Mouse (Mus musculus) kidney, postnatal 25 days (tissue): Measurements from ENCODE around the gene Hoxa7.

ENCODE experiments used
- DNase-seq, 2 experiments: peaks; one replicate each; pipeline ENCODE4 v3.0.0; 2021; ENCODE audit warnings: mixed read lengths in 2 of 2

Hoxa7 gene

DNA sequence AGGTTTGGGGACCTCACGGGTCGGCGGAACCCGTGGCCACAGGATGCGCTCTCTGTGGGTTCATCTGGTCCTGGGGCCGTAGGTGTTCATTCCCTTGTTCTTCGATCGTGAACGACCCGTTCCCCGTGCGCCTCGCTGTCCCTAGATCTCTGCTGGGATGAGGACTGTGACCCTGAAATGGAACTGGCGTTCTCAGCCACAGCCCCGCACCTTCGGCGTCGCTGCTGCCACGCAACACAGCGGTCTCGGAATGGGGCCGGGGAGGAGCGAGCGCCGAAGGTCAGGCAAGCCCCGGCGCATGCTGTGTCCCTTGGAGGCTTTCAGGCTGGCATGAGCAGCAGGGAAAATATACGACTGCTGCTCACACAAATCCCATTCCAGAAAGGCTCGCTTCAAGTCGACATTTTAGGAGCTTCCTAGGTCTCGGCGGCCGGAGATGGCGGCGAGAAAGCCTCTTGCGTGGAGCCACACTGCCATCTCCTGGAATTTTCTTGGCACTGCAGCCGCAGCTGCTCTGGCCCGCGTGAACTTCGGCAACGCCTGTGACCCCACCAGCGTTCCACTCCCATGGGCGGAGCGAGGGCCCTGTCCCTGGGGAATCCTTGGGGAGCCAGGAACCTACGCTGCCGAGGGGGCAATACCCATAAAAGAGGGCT lies at the start of gene Hoxa7:
Gene Hoxa7, minus strand, starts transcription at position 518 of the 656 bp plus-strand sequence.
- peak; percentile 96 to 97 for DNase-seq

DNA sequence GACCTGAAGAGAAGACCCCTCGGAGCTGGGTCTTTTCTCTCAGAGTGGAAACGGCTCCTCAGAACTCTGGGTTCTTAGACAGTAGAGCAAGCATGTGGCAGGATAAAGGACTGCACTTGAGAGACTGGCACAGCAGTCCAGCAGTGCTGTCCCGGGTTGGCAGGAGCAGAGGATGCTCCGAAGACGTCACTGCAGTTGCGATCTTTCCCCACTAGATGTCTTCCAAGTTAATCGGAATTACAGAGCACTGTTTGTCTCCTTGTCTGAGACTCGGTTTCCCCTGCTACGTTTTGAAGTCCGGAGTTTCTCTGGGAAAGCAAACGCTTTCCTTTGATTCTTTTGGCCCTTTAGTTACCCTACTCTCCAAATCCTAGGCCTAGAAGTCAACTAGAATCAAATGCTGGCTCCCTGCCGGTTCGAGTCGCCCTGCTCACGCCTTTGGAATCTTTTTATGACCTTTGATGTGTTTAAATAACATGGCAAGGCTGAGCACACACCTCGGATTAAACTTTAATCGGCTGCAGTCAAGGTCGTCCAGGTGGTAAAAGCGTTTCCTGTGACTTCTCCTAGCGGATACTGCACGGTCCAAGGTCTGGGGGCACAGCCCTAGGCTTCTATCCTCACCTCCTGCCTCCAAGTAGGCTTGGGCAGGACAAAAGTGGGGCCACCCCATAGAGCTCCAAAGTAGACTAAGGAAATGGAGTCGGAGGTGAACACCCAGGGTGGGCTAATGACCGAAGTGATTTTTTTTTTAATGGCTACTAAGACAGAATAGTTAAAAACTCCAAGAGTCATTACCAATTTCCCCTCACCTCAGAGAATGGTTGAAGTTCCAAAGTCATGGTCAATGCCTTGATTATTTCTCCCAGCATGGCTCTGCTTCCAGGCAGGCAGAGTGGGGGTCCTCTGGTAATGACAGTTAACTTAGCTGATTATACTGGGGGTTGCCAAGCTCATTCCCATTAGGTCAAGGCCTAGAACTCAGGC lies 49.1 kb upstream of the Hoxa7 start:
- DNase-seq = peak; percentile 68 to 83

DNA sequence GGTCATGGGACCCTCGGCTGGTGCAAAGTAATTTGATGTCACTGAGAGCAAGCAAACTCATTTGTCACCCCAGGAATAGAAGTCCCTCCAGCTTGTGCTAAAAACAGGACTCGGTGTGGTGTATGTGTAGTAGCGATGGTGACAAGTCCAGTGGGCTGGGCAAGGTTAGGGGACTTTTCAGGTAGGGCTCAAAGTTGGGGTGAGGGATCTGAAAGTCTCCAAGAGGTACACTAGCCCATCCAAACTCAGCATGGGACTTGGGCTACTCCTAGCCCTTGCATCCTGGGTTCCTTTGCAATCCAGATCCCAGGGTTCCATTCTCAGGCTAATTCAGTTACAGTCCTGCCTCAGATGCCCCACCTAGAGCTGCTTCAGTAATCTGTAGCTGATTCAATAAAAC lies 47.1 kb upstream of the Hoxa7 start:
- no peak for DNase-seq

DNA sequence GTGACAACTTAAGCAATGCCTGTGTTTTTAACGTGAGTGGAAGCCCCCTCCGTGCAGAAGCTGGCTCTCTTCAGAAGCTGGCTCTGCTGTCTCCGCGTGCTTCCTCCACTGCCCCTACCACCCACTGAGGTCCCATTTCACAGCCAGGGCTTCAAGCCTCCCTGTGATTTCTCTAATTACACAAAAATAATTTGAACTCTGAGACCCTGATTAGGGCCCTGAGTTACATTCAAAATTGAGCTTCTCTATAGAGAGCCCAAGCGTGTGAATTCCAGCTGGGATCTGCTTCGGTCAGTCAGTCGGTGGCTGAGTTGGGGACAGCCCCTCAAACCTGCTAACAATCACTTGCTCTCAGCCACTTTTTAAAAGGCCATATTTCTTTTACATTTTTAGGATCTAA lies 46.7 kb upstream of the Hoxa7 start:
- DNase-seq = no peak

DNA sequence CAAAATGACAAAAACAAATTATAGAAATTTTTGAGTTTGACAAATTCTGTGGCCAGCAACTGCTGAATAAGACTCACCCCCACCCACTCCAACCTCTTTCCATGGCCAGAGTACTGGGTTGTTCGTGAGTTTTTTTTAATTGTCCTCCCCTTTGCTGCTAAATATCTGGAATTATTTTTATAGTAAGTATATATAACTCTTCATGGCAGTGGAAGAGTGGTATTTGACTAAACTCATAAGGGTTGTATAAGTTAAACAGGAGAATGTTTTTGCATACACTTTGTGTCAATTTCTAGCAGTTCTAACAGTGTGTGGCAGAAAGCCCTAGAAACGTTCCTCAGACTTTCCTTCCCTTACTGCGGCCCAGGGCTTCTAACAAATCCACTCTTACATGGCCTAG lies 46.0 kb upstream of the Hoxa7 start:
- DNase-seq = no peak

DNA sequence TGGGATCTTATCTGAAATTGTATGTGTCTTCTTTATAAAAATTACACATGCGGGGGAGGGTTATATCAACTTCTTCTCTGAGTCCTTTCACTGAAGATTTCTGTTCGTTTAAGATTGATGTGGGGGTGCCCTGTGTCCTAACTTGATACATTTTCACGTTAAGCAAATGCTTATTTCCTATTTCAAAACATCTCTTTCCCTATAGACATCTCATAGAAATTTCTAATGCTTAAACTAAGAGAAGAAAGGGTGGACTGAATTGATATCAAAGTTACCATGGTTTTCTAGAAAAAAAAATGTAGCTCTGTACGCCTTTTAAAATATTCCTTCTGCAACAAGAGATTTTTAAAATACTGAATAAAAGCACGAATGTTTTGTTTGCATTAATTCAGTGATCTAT lies 45.6 kb upstream of the Hoxa7 start:
- no peak for DNase-seq

DNA sequence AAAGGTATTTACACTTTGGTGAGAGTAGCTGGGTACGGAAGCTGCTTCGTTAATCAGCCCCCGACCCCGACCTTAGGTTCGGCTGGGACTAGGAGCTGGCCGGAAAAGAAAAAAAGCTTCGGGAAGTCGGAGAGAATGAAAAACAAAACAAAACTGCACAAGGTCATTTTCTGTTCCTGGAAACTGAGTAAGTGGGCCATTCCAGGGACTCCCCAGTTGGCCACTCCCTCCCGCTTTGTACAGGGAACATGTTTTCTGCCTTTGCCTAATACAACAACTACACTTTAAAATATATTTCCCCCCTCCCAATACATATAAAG lies 45.0 kb upstream of the Hoxa7 start:
- DNase-seq = no peak

DNA sequence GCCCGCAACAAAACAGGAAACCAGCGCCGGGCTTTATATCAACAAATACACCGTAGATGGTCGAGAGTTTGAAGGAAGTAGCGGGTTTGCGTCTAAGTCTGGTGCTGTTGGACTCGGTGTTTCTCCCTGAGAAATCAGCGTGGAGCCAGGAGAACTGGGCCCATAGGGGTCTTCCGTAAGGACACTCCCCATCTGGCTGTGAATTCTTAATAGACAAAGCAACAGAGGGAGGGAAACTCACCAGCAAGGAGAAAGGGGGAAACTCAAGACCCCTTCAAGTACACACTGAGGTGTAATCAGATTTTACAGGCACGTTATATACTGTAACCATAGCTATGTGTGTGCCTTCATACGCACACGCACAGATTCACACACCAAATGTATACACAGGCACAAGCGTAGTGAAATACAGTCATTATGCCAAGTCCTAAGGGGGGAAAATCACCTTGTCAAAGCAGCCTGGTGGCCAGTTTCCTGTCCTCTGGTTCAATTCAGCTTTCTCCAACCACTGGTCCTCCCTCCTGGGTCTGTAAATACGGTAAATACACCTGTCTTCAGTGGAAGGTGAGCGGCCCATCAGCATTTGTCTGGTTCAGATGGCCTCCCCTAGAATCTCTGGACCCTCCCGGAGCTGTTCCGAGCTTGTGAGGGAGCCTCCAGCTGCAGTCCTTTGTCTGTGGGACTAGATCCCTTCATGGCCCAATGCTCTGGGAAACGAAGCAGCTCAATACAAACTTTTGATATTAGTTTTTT lies 44.4 kb upstream of the Hoxa7 start:
- DNase-seq = no peak

DNA sequence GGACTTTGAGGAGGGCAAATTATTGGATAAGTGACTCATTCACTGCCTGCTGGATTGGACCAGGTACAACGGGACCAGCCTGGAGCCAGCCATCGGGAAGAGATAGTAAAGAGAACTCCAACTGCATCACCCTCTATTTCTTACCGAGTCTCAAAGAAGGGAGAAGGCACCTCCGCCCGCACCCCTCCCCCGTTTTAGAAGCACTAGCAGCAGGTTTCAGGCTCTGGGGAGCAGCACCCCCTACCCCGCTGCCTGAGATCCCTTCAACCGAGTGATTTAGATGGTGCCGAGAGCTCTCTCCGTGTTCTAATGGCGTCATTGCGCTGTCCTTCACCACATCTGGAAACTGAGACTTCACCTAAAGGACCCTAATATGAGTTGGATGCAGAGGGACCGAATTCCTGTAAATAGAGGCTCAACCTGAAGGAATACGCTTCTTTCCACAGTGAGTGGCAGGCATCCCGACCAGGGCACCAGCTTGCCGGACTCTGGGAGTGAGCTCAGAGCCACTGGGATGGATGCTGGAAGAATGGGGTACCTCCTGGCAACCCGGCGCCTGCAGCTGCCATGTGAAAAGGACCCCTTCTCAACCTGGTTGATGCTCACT lies 43.8 kb upstream of the Hoxa7 start:
- no peak for DNase-seq

DNA sequence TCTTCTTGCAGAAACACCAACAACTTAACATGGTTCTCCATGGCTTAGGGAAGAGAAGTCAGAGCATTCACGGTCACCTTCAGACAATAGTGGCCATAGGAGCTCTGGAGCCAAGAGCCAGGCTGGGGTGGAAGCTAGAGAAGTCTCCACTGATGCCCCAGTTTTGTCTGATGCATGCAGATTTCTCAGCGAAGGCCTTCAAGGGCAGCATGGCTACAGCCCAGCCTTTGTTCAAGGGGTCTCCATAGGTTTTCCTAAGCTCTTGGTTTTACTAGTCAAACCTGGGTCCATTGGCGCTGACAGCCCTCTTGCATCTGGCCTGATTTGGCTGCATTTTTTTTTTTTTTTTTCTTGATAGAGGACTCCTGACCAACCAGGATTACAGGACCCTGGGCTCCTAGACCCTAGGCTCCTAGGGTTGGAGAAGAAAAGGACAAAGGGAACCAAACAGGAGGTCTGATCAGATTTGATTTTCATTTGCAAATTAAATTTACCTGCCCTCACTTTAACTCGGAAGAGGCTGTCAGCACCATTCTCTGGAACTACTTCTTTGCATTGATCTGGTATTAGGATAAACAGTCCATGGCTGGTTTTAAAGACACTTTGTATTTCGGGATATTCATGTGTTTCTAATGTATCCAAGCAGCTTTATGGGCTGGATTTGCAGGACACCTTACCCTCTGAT lies 42.6 kb upstream of the Hoxa7 start:
- no peak for DNase-seq

DNA sequence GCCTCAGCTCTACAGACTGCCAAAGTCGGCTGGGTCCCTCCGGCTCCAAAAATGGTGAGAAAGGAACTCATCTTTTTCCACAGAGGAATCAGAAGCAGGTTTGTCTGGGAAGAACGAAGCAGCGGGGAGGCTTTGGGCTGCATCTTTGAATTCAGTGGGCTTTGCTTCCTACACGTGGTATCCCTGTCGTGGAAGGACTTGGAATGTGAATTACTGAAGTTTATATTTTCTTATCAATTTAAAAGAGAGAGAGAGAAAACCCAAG lies 41.6 kb upstream of the Hoxa7 start:
- no peak for DNase-seq

DNA sequence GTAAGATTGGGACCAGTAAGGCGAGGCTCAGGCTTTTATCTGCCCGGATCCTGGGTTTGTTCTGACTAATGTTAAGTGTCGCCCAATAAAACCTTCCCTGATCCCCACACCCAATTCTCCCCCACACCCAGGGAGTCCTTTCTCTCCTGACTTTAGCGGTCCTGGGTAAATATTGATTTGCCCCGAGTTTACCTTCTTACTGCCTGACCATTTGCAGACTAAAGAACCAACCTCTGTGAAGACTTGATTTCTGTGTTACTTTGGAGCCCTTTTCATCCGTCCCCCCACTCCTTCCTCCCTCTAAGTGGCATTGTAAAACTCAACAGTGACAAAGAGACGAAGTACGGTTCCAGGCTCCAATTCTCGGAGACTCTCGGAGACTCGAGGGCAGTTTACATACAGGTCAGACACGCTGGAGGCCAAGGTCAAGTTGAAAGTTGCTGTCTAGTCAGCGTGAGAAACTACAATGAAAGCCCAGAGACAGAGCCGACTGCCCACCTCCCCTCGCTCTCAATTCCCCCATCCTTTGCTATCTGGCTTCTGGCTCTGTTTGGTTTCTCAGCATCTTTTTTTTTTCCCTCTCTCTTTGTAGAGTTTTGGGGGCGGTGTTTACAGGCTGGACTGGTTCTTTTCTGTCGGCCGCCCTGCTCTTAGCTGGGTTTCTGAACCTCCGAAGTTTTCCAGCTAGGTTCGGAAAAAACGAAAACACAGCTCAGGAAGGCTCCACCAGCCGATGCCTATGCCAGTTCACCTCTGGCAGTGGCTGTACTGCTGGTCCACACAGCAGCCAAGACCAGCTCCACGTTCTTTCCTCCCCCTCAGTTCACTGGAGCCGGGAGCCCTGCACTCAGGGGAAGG lies 41.0 kb upstream of the Hoxa7 start:
- DNase-seq = no peak

DNA sequence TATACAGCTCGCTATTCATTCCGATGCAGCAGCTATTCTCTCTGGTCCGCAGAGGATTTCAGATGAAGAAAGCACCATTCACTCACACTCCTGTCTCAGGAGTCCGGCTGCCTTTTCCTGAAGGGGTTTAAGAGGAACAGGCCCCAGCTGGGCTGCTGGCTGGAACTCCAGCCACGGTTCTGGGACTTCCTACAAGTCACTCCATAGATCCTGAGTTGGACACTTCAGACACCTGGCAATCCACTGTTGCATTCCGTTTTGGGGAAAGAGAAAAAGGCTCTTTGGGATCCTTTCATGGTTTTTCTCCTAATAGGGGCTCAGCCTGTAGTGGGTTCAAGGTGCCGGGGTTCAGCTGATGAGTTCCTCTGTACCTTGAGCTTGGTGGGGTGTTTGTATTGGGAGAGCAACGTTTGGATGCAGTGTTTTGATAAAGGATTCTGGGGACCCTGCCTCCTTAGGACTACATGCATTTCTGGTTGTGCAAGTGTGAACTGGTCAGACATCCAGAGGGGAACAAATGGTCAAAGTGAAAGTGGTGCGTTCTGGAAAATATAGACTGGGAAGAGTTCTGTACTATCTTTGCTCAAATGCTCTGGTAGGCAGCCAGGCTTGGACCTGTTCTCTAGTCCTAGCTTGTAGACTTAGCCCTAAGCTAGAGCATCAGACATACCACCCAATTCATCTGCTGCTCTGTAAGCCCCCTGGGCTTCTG lies 40.3 kb upstream of the Hoxa7 start:
- DNase-seq = no peak

DNA sequence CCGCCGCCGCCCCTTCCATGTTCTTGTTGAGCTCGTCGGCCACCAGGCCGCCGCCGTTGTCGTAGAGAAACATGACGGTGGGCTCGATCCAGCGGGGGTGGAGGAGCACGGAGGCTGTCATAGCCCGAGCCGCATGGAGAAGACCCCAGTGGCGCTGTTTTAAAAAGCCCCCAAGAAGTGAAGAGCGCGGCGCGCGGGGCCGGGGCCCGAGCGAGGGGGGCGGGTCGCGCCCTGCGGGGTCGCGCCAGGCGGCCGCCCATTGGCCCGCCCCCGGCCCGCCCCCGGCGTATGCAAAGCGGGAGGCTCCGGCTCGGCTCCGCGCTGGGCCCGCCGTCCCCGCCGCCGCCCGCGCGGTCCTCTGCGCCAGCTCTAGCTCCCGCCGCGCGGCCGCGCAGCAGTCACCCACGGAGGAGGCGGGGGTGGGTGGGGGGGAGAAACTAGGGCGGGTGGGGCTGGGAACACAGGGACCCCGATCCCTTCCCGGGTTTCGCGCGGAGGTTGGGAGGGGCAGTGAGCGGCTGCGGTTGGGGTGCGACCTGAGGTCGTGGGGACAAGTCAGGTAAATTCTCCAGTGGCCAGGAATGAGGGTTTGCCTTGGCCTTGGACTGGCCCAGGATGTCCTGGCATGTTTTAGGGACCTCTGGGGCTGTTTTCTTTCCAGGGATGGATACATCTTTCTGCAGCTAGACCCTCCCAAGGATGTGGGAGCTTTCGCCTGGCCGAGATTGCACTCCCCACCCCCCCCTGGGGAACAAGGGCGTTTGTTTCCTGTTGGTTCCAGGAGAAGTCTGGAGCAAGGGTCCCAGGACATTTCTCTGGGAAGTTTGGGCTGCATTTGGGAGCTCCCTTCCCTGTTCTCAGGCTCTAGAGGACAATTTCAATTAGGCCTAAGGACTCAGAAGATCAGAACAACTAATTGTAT lies 39.3 kb upstream of the Hoxa7 start, which contains the start of gene Hoxa13:
Gene Hoxa13, minus strand, starts transcription at position 227 of the 922 bp plus-strand sequence.
- DNase-seq = no peak

DNA sequence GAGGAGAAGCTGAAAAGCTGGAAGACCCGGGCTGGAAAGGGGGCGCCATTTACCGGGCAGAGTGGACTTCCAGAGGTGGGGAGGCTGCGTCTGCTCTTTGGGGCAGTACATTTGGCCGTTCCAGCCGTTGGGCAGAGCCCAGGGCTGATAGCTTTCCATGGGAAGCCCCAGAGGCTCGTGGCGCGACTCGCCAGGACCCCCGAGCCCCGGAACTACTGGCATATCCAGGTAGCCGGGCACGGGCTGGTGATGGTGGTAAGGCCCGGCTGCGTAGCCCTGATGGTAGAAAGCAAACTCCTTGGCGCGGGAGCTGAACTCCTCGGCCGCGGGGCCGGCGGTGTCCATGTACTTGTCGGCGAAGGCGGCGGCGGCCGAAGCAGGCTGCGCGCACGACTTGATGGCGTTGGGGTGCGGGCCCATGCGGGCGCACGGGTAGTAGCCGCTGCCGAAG lies 38.2 kb upstream of the Hoxa7 start:
- DNase-seq = no peak

DNA sequence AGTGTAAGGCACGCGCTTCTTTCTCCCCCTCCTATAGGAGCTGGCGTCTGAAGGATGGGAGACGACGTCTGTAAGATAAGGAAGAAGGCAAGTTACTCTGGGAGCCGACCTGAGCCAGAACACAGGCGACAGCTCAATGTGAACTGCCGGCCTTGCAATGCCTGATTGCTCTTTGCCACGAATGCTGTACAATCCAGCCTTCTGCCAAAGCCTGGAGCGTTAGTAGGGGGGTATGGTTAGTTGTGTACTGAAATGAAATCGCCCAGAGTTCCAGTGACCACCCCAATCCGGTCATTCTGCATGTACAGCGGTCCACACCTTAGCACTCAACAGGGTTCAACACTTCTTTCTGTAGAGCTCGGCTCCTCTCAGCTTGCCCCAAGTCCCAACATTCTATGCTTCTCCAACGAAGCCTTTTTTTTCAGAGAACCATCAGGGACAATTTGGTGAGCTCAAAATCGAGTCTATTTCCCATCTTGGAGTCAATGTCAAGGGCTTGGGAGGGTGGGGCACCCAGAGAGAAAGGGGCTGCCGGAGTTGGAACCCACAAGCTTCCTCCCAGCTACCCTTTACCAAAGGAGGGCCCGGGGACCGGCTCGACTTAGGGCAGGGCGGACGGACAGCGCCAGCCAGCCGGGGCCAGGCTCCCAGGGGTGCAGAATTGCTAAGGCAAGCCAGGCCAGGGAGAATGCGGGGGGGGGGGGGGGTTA lies 37.6 kb upstream of the Hoxa7 start:
- DNase-seq = no peak

DNA sequence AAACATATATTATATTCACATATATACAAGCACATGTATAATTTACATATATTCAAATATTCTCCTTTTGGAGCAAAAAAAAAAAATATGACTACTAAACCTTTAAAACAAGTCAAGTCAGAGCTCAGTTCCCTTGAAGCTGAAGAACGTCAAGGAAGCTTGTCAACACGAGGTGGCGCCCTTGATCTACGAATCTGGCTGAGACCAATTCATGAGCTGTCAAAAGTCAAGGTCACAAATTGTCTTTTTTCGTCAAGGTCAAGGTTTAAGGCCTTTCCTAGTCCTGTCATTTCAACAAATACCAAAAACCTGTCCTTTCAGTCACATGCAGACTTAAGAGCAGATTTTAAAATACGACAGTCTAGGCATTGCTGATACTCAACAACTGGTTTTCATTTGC lies 35.3 kb upstream of the Hoxa7 start:
- peak; percentile 85 to 95 for DNase-seq

DNA sequence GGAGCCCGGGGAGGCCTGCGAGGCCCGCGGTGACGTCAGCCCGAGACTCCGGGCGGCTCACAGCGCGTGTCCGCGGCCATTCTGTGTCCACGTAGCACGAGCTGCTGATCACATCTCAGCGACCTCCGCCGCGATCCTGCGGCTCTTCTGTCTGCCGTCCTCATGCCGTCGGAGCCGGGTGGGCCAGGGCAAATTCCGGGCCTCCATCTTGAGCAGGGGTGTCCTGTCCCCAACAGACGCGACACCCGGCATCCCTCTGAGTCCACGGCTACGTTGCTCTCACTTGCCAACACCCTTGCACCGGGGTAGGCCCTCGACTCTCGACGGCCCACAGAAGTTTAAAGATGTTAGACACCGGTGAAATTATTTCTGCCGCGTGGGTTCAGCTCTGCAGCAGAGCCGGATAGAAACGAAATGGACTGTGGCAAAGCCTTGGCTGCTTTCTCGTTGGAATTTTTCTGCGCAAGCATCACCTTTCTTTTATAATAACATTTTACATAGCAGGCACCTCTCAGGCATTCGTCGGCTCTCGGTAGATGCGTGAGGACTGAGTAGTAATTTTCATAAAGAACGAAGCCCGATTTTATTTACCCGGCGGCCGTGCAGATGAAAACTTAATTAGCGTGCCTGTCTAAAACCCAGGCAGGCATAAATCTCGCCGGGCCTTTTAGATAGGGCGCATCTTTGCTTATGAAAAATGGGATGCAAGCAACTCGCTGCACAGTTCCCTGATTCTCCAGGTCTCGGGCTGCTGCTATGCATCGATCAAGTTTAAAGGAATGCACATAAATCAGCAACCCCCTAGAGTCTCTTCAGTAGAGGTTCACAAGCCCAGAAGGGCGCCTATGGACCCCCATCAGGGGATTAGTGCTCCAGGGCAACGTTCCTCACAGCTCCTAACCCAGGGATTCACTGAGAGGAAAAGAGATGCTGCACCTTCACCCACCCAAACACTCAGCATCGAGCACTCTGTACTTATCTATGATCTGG lies 32.2 kb upstream of the Hoxa7 start:
- no peak for DNase-seq
